Mouse (Mus musculus): ENCODE data around the gene Ethe1.

GRCm38 (mm10) chr7:24537591-24537990 lies 49.8 kb upstream of the Ethe1 start:
- TF ChIP-seq POLR2A (IDR thresholded peaks at IDR 0.05; ENCODE audit: extremely low read depth, insufficient read depth, low read length) = no peak
- TF ChIP-seq CTCF (IDR thresholded peaks at IDR 0.05; ENCODE audit: extremely low read depth, insufficient read depth, low read length) = no peak

Measured in cortical plate, adult 2 months (tissue).